Mouse (Mus musculus) E14TG2a.4 (cell line): ENCODE results near the gene Treml2.
A peak's percentile ranks its signal among the peaks of the same experiment; 100 is the strongest.

Source experiments
- H3K27me3 ChIP-seq: 2 replicates; pipeline ENCODE4 v1.6.1; 2014; ENCODE audit warnings: low read length, control low read depth; ENCODE audit not compliant: insufficient read depth
- H3K36me3 ChIP-seq: 2 replicates; pipeline ENCODE4 v1.6.1; 2014; ENCODE audit warnings: low read length, control low read depth; ENCODE audit not compliant: insufficient read depth
- H3K4me1 ChIP-seq: replicated peaks from 2 replicates; pipeline ENCODE4 v1.6.1; 2014; ENCODE audit warnings: low read depth, low read length, control low read depth
- H3K4me3 ChIP-seq: replicated peaks from 2 replicates; pipeline ENCODE4 v1.5.1; 2014; ENCODE audit warnings: mild to moderate bottlenecking, low read length
- H3K9me3 ChIP-seq: 2 replicates; pipeline ENCODE4 v1.6.1; 2014; ENCODE audit warnings: low read length, control low read depth
- CTCF ChIP-seq: conservative IDR thresholded peaks from 2 replicates; pipeline ENCODE4 v1.5.1; 2014; ENCODE audit warnings: low read length
- NANOG ChIP-seq: IDR thresholded peaks from 2 replicates; pipeline ENCODE4 v1.6.1; 2014; ENCODE audit warnings: borderline replicate concordance, low read length, mixed read lengths
- POU5F1 ChIP-seq: IDR thresholded peaks from 2 replicates; pipeline ENCODE4 v1.6.1; 2014; ENCODE audit warnings: low read length, borderline replicate concordance

Treml2 gene

GRCm38 (mm10) chr17:48299203-48299602 is at the start of gene Treml2:
TSS of gene Treml2 (plus strand) at chr17:48299498.
- no peaks in the 10 kb centered on the region for H3K36me3 ChIP-seq
- TF ChIP-seq CTCF (no peak), NANOG (no peak), POU5F1 (no peak)
- H3K27me3 ChIP-seq, result no peaks in the 10 kb centered on the region
- 0 out of 2 replicates have a peak within 1 kb of the TSS, but pooled peaks have one; percentile 10 for H3K4me3 ChIP-seq
- peaks cover 55% of the 10 kb centered on the region for H3K4me1 ChIP-seq
- H3K9me3 ChIP-seq, result no peaks in the 10 kb centered on the region

- Histone ChIP-seq H3K4me1 (no peaks in the 10 kb centered on the region), H3K27me3 (peaks cover 12% of the 10 kb centered on the region), H3K36me3 (no peaks in the 10 kb centered on the region), H3K9me3 (no peaks in the 10 kb centered on the region), H3K4me3 (no peak overlapping the region)
- no peak for TF ChIP-seq CTCF
- TF ChIP-seq POU5F1, result no peak
- no peak for TF ChIP-seq NANOG
Observed at GRCm38 (mm10) chr17:48249501-48249900, 49.8 kb upstream of the Treml2 start.

GRCm38 (mm10) chr17:48250631-48251030 is 48.7 kb upstream of the Treml2 start:
- no peak for TF ChIP-seq CTCF
- TF ChIP-seq POU5F1, result no peak
- no peak for TF ChIP-seq NANOG
- H3K9me3 ChIP-seq, result no peaks in the 10 kb centered on the region
- no peak overlapping the region for H3K4me3 ChIP-seq
- H3K4me1 ChIP-seq, result no peaks in the 10 kb centered on the region
- H3K27me3 ChIP-seq, result peaks cover 14% of the 10 kb centered on the region
- H3K36me3 ChIP-seq, result no peaks in the 10 kb centered on the region

GRCm38 (mm10) chr17:48256575-48256974 is 42.7 kb upstream of the Treml2 start:
- Histone ChIP-seq H3K27me3 (peaks cover 14% of the 10 kb centered on the region), H3K4me1 (no peaks in the 10 kb centered on the region), H3K4me3 (no peak overlapping the region), H3K9me3 (peaks cover 15% of the 10 kb centered on the region), H3K36me3 (no peaks in the 10 kb centered on the region)
- TF ChIP-seq CTCF (no peak), NANOG (no peak), POU5F1 (no peak)

- H3K36me3 ChIP-seq, result no peaks in the 10 kb centered on the region
- no peak overlapping the region for H3K4me3 ChIP-seq
- H3K4me1 ChIP-seq, result no peaks in the 10 kb centered on the region
- H3K27me3 ChIP-seq, result no peaks in the 10 kb centered on the region
- TF ChIP-seq NANOG (no peak), POU5F1 (no peak), CTCF (no peak)
- peaks cover 15% of the 10 kb centered on the region for H3K9me3 ChIP-seq
Observed at GRCm38 (mm10) chr17:48261868-48262267, 37.4 kb upstream of the Treml2 start.

GRCm38 (mm10) chr17:48263741-48264362 is 35.4 kb upstream of the Treml2 start, which contains the start of gene Treml4:
TSS of gene Treml4 (plus strand) at chr17:48264295.
- Histone ChIP-seq H3K36me3 (no peaks in the 10 kb centered on the region), H3K27me3 (no peaks in the 10 kb centered on the region), H3K9me3 (peaks cover 13% of the 10 kb centered on the region), H3K4me3 (no peak within 1 kb of the TSS), H3K4me1 (no peaks in the 10 kb centered on the region)
- TF ChIP-seq CTCF, result no peak
- no peak for TF ChIP-seq POU5F1
- TF ChIP-seq NANOG, result no peak

GRCm38 (mm10) chr17:48264662-48265061 is 34.6 kb upstream of the Treml2 start:
- H3K4me1 ChIP-seq, result no peaks in the 10 kb centered on the region
- no peaks in the 10 kb centered on the region for H3K27me3 ChIP-seq
- no peaks in the 10 kb centered on the region for H3K36me3 ChIP-seq
- no peak overlapping the region for H3K4me3 ChIP-seq
- H3K9me3 ChIP-seq, result peaks cover 4% of the 10 kb centered on the region
- TF ChIP-seq NANOG (no peak), CTCF (no peak), POU5F1 (no peak)

GRCm38 (mm10) chr17:48266138-48266537 is 33.2 kb upstream of the Treml2 start:
- TF ChIP-seq POU5F1 (no peak), CTCF (no peak), NANOG (no peak)
- Histone ChIP-seq H3K4me1 (no peaks in the 10 kb centered on the region), H3K36me3 (no peaks in the 10 kb centered on the region), H3K9me3 (no peaks in the 10 kb centered on the region), H3K27me3 (no peaks in the 10 kb centered on the region), H3K4me3 (no peak overlapping the region)
